In the genomic region with DNA sequence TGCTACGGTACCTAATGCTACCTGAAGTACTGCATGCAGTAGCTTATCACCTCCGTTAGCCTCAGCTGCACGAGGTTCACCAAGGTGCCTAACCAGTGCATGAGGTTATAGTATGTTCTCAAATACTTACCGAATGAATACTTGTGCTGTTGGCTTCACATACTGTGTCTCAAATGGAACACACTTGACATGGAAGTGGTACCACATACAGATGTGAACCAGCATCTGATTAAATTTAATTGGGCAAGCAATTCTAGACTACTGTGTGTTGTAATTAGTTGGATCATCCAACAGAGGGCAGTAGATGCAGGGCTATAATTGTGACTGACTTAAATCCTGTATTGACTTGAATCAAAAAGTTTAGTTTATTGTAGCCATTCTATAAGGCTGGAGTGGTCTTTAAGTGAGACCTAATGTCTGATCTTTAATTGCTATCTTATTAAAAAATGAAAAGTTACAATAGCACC, we compare ENCODE assay signal across 9 mouse cellular contexts. TPM values are rescaled to one million over a fixed set of nuclear protein-coding genes. Genes with fewer than 3 reads are reported as not detected.
DNase-seq lines count a peak whose midpoint lies in the region; ATAC-seq and TF ChIP-seq lines count a peak whose summit lies in the region.
"Had no signal": no experiment of that assay in that cellular context is flagged by ENCODE, and none has a peak within 500 bp of the region (broad histone marks: within the 10 kb centered on the region; RNA-seq: fewer than 3 reads in every experiment).

No protein-coding gene starts in this region.

- no peaks in the 10 kb centered on the region for H3K9me3 ChIP-seq in forebrain, embryonic 13.5 days (replicated peaks)
- no peaks in the 10 kb centered on the region for H3K9me3 ChIP-seq in lung, embryonic 14.5 days (ENCODE audit: low read depth, low read length)
- H3K9me3 ChIP-seq: heart, embryonic 15.5 days had no signal

- ATAC-seq in cerebellum, adult (ENCODE audit: insufficient number of reproducible peaks, low FRiP score, low TSS enrichment): peak; percentile 12; the same call in 1 of the 2 replicates
- ATAC-seq in forebrain, embryonic 13.5 days: peak; percentile 69
- peak; percentile 26; the same call in 1 of the 2 replicates for ATAC-seq in lung, embryonic 14.5 days (ENCODE audit: insufficient read depth)

- H3K4me1 ChIP-seq in liver, adult 2 months (ENCODE audit: control insufficient read depth, insufficient read depth, low read length): no peaks in the 10 kb centered on the region
- H3K4me1 ChIP-seq in forebrain, embryonic 13.5 days: no peaks in the 10 kb centered on the region
- H3K4me1 ChIP-seq in lung, embryonic 14.5 days (ENCODE audit: insufficient read depth): 0 out of 2 replicates have a peak, but pooled peaks cover 3% of the 10 kb centered on the region
- H3K4me1 ChIP-seq: heart, embryonic 15.5 days had no signal

- H3K27ac ChIP-seq in liver, adult 2 months (replicated peaks; ENCODE audit: insufficient read depth, low read depth, low read length): no peak overlapping the region
- no peak overlapping the region for H3K27ac ChIP-seq in forebrain, embryonic 13.5 days
- no peak overlapping the region for H3K27ac ChIP-seq in lung, embryonic 14.5 days (ENCODE audit: low read depth)
- H3K27ac ChIP-seq: heart, embryonic 15.5 days had no signal

- no peak overlapping the region for H3K4me3 ChIP-seq in liver, adult 2 months (ENCODE audit: insufficient read depth, low read depth, low read length)
- H3K4me3 ChIP-seq in forebrain, embryonic 13.5 days: no peak overlapping the region
- no peak overlapping the region for H3K4me3 ChIP-seq in lung, embryonic 14.5 days (ENCODE audit: low read depth, low read length)
- H3K4me3 ChIP-seq: heart, embryonic 15.5 days had no signal

- H3K9ac ChIP-seq in liver, adult 2 months (ENCODE audit: low read depth, low read length): no peak overlapping the region
- no peak overlapping the region for H3K9ac ChIP-seq in forebrain, embryonic 13.5 days
- no peak overlapping the region for H3K9ac ChIP-seq in lung, embryonic 14.5 days
- H3K9ac ChIP-seq: heart, embryonic 15.5 days had no signal

- no peaks in the 10 kb centered on the region for H3K79me2 ChIP-seq in liver, adult 2 months (ENCODE audit: control insufficient read depth, insufficient read depth, low read length)

- H3K27me3 ChIP-seq in liver, adult 2 months (ENCODE audit: control insufficient read depth, insufficient read depth, low read length): no peaks in the 10 kb centered on the region
- H3K27me3 ChIP-seq in forebrain, embryonic 13.5 days: no peaks in the 10 kb centered on the region
- H3K27me3 ChIP-seq in lung, embryonic 14.5 days (ENCODE audit: insufficient read depth, low read length): no peaks in the 10 kb centered on the region
- H3K27me3 ChIP-seq in splenic B cell, adult 2 months (ENCODE audit: control insufficient read depth, insufficient read depth, low read length, poor library complexity, severe bottlenecking): no peaks in the 10 kb centered on the region
- H3K27me3 ChIP-seq: heart, embryonic 15.5 days had no signal

- no peak for DNase-seq in cerebellum, adult 8-10 months
- peak; percentile 57 for DNase-seq in liver, adult 2 months (ENCODE audit: extremely low read depth, low read depth, low spot score)
- DNase-seq in liver: no peak
- peak; percentile 80 for DNase-seq in lung, embryonic 14.5 days
- peak; percentile 75 for DNase-seq in splenic B cell, adult 2 months (ENCODE audit: low read depth, low spot score)
- DNase-seq in urinary bladder, postnatal 4 days (ENCODE audit: low spot score in 2 of 2): no peak

- H3K36me3 ChIP-seq in liver, adult 2 months (ENCODE audit: control insufficient read depth, insufficient read depth, low read length): peaks cover 61% of the 10 kb centered on the region
- peaks cover 35% of the 10 kb centered on the region for H3K36me3 ChIP-seq in forebrain, embryonic 13.5 days (ENCODE audit: poor library complexity, severe bottlenecking)
- peaks cover 45% of the 10 kb centered on the region for H3K36me3 ChIP-seq in lung, embryonic 14.5 days (ENCODE audit: insufficient read depth)
- peaks cover 3% of the 10 kb centered on the region; the same call in 1 of the 2 replicates for H3K36me3 ChIP-seq in splenic B cell, adult 2 months (ENCODE audit: control insufficient read depth, insufficient read depth, low read length, poor library complexity, severe bottlenecking)

- 83% methylated on average over 4 of the region's 4 CpGs for WGBS in liver, adult 2 months
- WGBS in forebrain, embryonic 13.5 days: 86% methylated on average over 4 of the region's 4 CpGs
- 80% methylated on average over 4 of the region's 4 CpGs for WGBS in lung, embryonic 14.5 days

- no peak for TF ChIP-seq POLR2A in liver, adult 2 months (IDR thresholded peaks at IDR 0.05; ENCODE audit: extremely low read depth, insufficient read depth, low read length)

- H3K4me2 ChIP-seq in forebrain, embryonic 13.5 days: no peak overlapping the region
- no peak overlapping the region for H3K4me2 ChIP-seq in lung, embryonic 14.5 days
- H3K4me2 ChIP-seq: heart, embryonic 15.5 days had no signal

- TF ChIP-seq CTCF in liver, adult 2 months (IDR thresholded peaks at IDR 0.05; ENCODE audit: low read depth, low read length): peak; percentile 60
- peak; percentile 75 for TF ChIP-seq CTCF in lung, embryonic 14.5 days (IDR thresholded peaks at IDR 0.05; ENCODE audit: low read depth)

RNA-seq across cellular contexts. Expression of a gene that starts 13.4 kb away (rescaled TPM):
- 114 and 136 TPM in 2 replicates for total RNA-seq in liver, adult 2 months (2014; rRNA removed)
- polyA plus RNA-seq in liver, adult 2 months (2012; rRNA removed): 45.1 and 52.6 TPM in 2 replicates
- polyA plus RNA-seq in forebrain, embryonic 13.5 days (2015; fragmentation: Nextera tagmentation; extraction: Ambion mirVana): 99.4 and 100 TPM in 2 replicates
- 81.4 and 89.7 TPM in 2 replicates for polyA plus RNA-seq in lung, embryonic 14.5 days (2014; fragmentation: Nextera tagmentation; extraction: Ambion mirVana)

Comparison
In these comparisons a context has a peak if more than half of its experiments do, and no peak if none do; other contexts are left out.
1. DNase-seq: peak in liver, adult 2 months (single experiment), lung, embryonic 14.5 days (single experiment) and splenic B cell, adult 2 months (single experiment); none in cerebellum, adult 8-10 months (single experiment), liver (single experiment) and urinary bladder, postnatal 4 days (0 of 2).
2. ATAC-seq: peak in every context shown above with its lines; median percentile 69 in forebrain, embryonic 13.5 days; 26 in lung, embryonic 14.5 days; 12 in cerebellum, adult.